Mouse (Mus musculus) testis, postnatal 14 days (tissue): ENCODE measurements around the gene Rad50.

Experiments used
- DNase-seq: peaks from one replicate; pipeline ENCODE4 v3.0.0; 2021; ENCODE audit warnings: low spot score

Rad50 gene

GRCm38 (mm10) chr11:53633644-53634043 lies 73.5 kb downstream of the Rad50 start:
- DNase-seq = no peak

GRCm38 (mm10) chr11:53632122-53632733 lies 74.9 kb downstream of the Rad50 start:
- no peak for DNase-seq

DNA sequence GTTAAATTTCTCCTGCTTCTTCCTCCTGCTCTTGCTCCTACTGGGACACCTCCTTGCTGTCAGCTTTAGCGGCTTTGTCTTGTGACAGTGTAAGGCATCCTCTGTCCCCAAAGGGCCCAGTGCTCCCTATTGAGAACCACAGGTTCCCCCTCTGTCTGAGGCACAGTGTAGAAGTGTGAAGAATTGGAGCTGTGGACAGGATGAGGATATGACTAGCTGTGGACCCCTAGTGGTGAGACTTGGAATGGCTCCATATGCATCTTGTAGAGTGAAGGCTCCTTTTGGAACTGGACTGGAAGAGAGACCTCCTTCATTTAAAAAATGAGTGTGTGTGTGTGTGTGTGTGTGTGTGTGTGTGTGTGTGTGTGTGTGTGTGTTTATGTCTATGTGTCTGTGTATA lies 79.3 kb downstream of the Rad50 start:
- DNase-seq = peak; percentile 56

DNA sequence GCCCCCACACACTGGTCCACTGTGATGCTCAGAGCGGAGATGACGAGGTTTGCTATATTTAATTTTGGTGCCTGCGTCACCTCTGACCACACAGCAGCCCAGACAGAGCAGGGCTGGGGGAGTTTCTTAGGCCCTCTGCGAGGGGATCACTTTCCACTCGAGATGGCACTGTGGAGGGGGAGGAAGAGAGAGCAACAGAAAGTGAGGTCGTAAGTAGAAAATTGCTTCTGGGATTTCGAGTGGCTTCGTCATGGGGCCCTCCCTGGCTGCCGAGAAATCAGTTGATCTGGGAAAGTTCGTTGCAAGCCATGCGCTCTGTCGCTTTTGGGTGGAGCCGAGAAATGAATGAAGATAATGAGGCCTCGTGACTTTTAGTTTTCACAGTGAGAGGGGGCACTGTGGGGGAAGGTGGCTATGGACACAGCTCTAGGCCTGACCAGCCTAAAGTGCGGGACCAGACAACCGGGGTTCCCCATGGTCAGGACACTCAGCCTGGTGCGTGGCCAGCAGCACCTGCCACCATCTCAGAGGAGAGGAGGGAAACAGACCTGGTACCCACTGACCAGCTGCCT lies 80.2 kb downstream of the Rad50 start:
- no peak for DNase-seq

DNA sequence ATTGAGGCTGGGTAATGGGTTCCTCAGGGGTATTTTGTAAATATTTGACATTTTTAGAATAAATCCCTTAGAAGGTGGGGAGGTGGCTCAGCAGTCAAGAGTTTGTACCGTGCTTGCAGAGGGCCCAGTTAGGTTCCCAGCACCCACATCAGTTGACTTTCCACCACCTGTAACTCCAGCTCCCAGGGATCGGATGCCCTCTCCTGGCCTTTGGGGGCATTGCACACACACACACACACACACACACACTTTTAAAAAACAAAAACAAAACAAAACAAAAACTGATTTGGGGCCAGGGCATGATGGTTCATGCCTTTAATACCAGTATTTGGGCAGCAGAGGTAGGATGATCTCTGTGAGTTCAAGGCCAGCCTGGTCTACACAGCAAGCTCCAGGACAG lies 83.0 kb downstream of the Rad50 start:
- no peak for DNase-seq

DNA sequence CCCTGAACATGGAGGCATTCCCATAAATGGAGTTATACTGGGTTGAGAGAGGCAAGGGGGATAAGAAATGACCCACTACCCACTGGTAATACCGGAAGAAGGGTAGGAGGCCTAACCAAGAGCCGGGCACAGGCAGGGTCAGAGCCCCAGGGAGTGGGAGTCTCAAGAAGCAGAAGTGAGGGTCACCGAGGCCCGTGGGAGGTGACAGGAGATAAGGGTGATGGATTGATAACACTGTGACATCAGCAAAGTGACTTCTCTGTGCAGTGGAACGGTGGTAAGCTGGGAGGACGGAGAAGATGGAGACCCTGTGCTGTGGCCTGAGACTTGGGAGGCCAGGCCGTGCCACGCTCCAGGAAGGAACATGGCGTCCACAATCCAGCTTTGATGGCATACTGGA lies 83.5 kb downstream of the Rad50 start:
- no peak for DNase-seq

GRCm38 (mm10) chr11:53622440-53622806 lies 84.7 kb downstream of the Rad50 start:
- DNase-seq = no peak

DNA sequence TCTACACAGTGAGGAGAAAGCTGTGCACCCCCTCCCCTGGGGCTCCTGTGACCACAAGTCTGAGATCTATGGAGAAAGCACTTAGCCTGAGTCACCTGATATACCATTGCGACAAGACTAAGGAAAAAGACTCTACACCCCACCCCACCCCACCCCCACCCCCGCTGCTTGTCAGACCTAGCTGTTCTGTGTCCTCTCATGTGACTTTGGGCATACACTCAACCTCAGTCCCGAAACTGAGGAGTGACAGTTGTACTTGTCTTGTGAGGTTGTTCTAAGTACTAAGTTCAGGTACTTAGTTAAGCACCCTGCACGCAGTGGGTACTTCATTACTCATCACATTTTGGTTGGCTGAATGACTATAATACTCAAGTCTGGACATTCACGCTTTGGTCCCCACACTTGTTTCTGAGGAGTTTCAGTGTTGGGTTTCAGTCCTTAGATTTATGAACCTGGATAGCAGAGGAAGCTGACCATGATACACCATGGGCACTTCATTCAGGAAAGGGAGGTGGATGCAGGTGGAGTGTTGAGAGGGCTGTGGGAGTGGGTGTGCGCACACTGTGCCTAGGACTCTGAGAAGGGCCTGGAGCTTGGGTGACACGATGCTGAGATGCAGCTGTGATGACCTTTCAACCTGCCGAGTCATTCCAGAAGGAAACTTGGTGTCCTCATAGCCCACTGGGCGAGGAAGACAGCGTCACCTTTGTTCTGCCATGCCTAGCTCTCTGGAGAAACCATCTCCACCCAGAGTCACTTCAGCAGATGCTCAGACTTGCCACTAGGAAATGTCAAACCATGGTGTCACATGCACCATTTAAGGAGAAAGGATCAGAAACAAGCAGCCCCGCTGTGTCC lies 85.3 kb downstream of the Rad50 start:
- no peak for DNase-seq

GRCm38 (mm10) chr11:53620094-53620493 lies 87.0 kb downstream of the Rad50 start:
- no peak for DNase-seq

DNA sequence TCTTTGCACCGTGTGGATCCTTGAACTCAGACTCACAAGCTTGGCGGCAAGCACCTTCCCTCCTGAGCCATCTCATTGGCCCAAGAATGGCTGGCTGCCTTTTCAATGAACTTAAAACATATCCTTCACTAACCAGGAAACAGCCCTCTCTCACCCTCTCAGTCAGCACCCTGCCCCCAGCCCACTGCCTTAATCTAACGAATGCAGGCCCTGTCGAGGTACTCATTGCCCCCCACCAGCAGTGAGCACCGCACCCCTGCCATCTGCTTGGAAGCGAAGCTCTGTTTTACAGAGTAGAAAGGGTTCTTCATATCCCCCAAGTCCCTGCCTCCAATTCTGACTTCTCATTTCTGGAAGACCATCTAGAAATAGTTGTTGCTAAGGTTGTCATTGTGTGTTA lies 87.7 kb downstream of the Rad50 start:
- DNase-seq = no peak

DNA sequence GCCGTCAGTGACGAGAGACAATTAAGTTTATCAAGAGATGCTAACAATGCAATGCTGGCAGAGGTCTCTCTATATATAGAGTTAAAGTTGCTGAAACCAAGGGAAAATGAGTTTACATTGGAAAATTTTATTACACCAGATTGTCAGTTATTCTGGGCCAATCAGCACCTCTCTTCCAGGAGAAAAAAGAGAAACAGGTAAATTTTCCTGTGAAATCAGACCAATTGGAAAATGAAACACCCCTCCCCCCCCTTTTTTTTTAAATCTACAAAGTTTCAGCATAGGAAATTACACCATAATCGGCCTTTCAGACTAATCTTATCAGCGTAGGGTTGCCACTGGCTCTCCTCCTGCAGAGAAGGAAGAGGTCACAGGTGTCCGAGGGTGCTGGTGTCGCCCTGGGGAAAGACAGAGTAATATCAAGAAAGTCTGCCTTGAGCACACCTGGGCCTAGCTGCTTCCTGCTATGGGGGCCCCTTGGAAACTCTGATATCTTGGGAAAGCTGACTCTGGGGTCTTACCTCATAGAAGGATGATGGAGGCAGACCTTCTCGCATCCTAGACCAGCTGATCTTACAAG lies 88.4 kb downstream of the Rad50 start, which contains the start of gene Il4:
Gene Il4, minus strand, starts transcription at position 51 of the 580 bp plus-strand sequence.
- no peak for DNase-seq

GRCm38 (mm10) chr11:53617562-53618109 lies 89.5 kb downstream of the Rad50 start:
- no peak for DNase-seq

- no peak for DNase-seq
Measured at GRCm38 (mm10) chr11:53616748-53617558, 90.2 kb downstream of the Rad50 start.

GRCm38 (mm10) chr11:53615575-53615974 lies 91.5 kb downstream of the Rad50 start:
- no peak for DNase-seq

DNA sequence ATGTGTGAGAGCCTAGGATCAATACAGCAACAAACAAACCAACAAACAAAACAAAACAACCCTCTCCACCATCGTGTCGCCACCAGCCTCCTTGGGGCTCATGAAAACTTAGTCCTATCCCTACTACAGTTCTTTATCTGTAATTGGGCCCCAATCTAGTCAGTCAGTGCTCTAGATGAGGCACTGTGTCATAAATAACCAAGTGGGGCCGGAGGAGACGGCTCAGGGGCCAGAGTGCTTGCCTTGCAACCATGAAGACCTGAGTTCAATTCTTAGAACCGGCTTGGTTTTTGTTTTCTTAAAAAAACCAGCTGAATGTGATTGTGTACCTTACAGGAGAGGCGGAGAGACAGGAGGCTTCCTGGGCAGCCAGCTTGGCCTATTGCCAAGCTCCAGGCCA lies 91.9 kb downstream of the Rad50 start:
- DNase-seq = no peak

GRCm38 (mm10) chr11:53609672-53610071 lies 97.4 kb downstream of the Rad50 start:
- no peak for DNase-seq

DNA sequence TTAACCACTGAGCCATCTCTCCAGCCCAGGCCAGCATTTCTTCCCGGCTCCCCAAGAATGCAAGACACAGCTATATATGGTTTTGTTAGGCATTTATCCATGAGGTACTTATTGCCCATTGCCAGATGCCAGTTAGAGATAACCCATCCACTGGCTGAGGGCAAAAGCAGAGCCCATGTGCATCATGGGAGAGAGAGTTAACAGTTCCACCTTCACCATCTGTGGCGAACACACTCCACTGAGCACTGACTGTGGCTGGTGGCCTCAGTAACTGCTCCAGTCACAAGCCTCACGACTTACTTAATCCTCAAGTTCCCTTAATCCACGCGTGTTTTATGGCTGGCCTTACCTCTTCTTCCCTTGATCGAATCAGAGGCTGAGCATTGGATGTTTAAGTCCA lies 97.9 kb downstream of the Rad50 start:
- DNase-seq = no peak

DNA sequence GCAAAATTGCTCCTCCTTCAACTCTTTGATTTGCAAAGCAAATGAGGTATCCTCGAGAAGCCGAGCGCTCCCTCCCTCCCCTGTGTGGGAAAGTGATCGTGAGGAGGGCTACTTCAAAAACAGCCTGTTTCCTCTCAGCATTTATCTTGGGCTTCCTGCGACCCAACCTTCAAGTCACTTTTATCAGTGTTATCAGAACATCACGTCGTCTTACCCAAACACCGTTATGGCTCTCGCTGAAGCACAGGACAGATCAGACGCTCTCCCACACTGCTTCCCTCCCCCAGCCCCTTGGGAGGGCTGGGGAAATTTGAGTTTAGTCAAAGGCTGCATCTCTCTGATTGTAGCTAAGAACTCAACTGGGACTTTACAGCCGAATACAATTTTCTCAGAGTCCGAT lies 101.5 kb downstream of the Rad50 start:
- no peak for DNase-seq

DNA sequence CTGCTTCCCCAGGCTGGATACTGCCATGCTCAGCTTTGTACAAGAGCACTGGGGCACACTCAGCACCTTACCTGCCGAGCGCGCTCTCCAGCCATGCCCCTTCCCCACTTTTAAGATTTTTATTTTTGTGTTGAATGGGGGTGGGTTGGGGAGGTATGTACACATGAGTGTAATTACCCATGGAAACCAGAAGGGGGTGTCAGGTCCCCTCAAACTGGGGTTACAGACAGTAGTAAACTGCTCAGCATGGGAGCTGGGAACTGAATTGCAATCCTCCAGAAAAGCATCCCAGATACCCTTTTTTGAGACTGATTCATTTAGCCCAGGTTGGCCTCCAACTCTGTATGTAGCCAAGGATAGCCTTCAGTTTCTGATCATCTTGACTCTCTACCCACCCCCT lies 102.1 kb downstream of the Rad50 start:
- no peak for DNase-seq
